Mouse (Mus musculus) hindbrain, embryonic 14.5 days (tissue): ENCODE results near the gene Bud13. TPM values are rescaled to one million over a fixed set of nuclear protein-coding genes. Genes with fewer than 3 reads are reported as not detected.
A peak's percentile ranks its signal among the peaks of the same experiment; 100 is the strongest.
"Not testable (repeated sequence)": the region's sequence is repeated elsewhere in the genome, so short reads cannot be mapped to it uniquely, and the experiment has no call there.

Experiments
- ATAC-seq: fragments of 200-750 bp; cut with Nextera tagmentation; 2 replicates; pipeline ENCODE4 v1.8.0; 2017; ENCODE audit warnings: moderate number of reproducible peaks, mild to moderate bottlenecking, moderate TSS enrichment, moderate library complexity; ENCODE audit not compliant: low FRiP score
- DNase-seq: peaks from one replicate; pipeline ENCODE4 v3.0.0-alpha.2; 2015; ENCODE audit warnings: low spot score
- H3K27ac ChIP-seq: fragments of 300-500 bp; sonication (generic); 2 replicates; pipeline ENCODE4 v1.5.1; 2014; ENCODE audit warnings: mild to moderate bottlenecking, moderate library complexity
- H3K27me3 ChIP-seq: fragments of 300-500 bp; sonication (generic); 2 replicates; pipeline ENCODE4 v1.6.1; 2014; ENCODE audit warnings: mild to moderate bottlenecking, low read length, mixed read lengths; ENCODE audit not compliant: control insufficient read depth, insufficient read depth
- H3K36me3 ChIP-seq: fragments of 300-500 bp; sonication (generic); replicated peaks from 2 replicates; pipeline ENCODE4 v1.6.1; 2014; ENCODE audit not compliant: control insufficient read depth, insufficient read depth
- H3K4me1 ChIP-seq: fragments of 300-500 bp; sonication (generic); replicated peaks from 2 replicates; pipeline ENCODE4 v1.6.1; 2014; ENCODE audit warnings: antibody characterized with exemption, low read length, mixed read lengths; ENCODE audit not compliant: control insufficient read depth, insufficient read depth
- H3K4me2 ChIP-seq: fragments of 300-500 bp; sonication (generic); replicated peaks from 2 replicates; pipeline ENCODE4 v1.6.1; 2014; ENCODE audit warnings: mild to moderate bottlenecking, moderate library complexity
- H3K4me3 ChIP-seq: fragments of 300-500 bp; sonication (generic); replicated peaks from 2 replicates; pipeline ENCODE4 v1.5.1; 2014; ENCODE audit warnings: mild to moderate bottlenecking, low read length
- H3K9ac ChIP-seq: fragments of 300-500 bp; sonication (generic); 2 replicates; pipeline ENCODE4 v1.6.1; 2014
- H3K9me3 ChIP-seq: fragments of 300-500 bp; sonication (generic); 2 replicates; pipeline ENCODE4 v1.6.1; 2016; ENCODE audit warnings: low read length; ENCODE audit not compliant: control insufficient read depth
- WGBS: fragments of 180-500 bp; shearing (Covaris S2); extraction: QIAGEN DNeasy Blood & Tissue Kit; methylation state at CpG from one replicate; pipeline ENCODE4 v1.1.7; 2014; 5-methylcytosine and 5-hydroxymethylcytosine counted together
- polyA plus RNA-seq: library from polyadenylated mRNA; unstranded; fragments of >200 nt; fragmentation: Nextera tagmentation; extraction: Ambion mirVana; gene quantifications from 2 replicates; pipeline ENCODE4 v1.2.1, GENCODE M21; 2014

Gene Bud13
- polyA plus RNA-seq, 1 experiment from 2014 or later: 16.0 TPM

DNA sequence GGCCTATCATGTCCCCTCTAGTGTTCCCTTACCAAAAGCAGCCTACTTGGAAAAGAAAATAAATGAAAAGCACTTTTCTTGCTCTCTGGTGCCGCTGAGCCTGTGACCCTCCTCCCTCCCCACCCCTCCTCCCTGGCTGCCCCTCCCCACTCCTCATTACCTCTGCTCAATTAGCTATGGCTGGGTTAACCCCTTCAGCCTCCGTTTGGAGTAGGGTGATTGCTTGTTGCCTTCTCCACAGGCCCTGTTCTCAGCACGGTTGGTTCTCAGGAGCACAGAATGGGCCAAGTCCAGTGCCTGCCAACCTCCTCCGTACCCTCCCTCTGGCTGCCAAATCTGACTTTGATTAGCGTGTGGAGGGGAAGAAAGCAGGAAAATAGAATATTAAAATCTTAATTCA, 33.6 kb downstream of the Bud13 start:
- WGBS: 7% methylated on average over 5 of the region's 5 CpGs
- no peaks in the 10 kb centered on the region for H3K27me3 ChIP-seq
- no peak overlapping the region for H3K27ac ChIP-seq
- 0 out of 2 replicates have a peak, but pooled peaks have one; percentile 43 for ATAC-seq
- no peaks in the 10 kb centered on the region for H3K9me3 ChIP-seq
- H3K4me3 ChIP-seq: no peak overlapping the region
- H3K4me2 ChIP-seq: no peak overlapping the region
- H3K4me1 ChIP-seq: peaks cover 21% of the 10 kb centered on the region
- H3K36me3 ChIP-seq: no peaks in the 10 kb centered on the region
- H3K9ac ChIP-seq: no peak overlapping the region
- no peak for DNase-seq

GRCm38 (mm10) chr9:46316909-46317308, 34.1 kb downstream of the Bud13 start:
- H3K27ac ChIP-seq: peak overlapping the region; percentile 10; the same call in 1 of the 2 replicates
- DNase-seq (no peak), ATAC-seq (peak; percentile 28; the same call in 1 of the 2 replicates)
- no peak overlapping the region for H3K4me3 ChIP-seq
- H3K36me3 ChIP-seq: no peaks in the 10 kb centered on the region
- no peak overlapping the region for H3K9ac ChIP-seq
- WGBS: 40% methylated on average over 8 of the region's 8 CpGs
- H3K4me1 ChIP-seq: peaks cover 21% of the 10 kb centered on the region
- no peaks in the 10 kb centered on the region for H3K27me3 ChIP-seq
- H3K4me2 ChIP-seq: no peak overlapping the region
- no peaks in the 10 kb centered on the region for H3K9me3 ChIP-seq

DNA sequence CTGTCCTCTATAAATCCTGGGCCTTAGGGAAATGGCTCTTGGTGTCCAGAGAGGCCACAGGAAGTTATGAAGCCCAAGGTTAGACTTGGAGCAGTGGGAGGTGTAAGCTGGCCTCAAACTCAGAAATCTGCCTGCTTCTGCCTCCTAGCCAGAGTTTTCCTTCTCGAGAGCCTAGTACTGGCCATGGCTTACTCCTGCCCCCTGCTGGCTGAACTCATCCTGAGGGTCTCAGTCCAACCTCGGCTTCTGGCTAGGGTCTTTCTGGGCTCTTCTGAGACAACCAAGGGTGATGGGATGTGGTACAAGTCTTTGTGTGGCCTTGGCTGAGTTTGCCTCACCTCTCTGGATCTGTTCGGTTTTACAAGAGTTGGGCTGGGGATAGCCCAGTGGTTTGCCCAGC, 35.1 kb downstream of the Bud13 start:
- no peak overlapping the region for H3K27ac ChIP-seq
- WGBS: 96% methylated on average over 3 of the region's 3 CpGs
- peaks cover 28% of the 10 kb centered on the region for H3K4me1 ChIP-seq
- ATAC-seq: no peak
- DNase-seq: no peak
- H3K36me3 ChIP-seq: no peaks in the 10 kb centered on the region
- no peak overlapping the region for H3K9ac ChIP-seq
- no peak overlapping the region for H3K4me2 ChIP-seq
- no peak overlapping the region for H3K4me3 ChIP-seq
- H3K27me3 ChIP-seq: no peaks in the 10 kb centered on the region
- H3K9me3 ChIP-seq: no peaks in the 10 kb centered on the region

DNA sequence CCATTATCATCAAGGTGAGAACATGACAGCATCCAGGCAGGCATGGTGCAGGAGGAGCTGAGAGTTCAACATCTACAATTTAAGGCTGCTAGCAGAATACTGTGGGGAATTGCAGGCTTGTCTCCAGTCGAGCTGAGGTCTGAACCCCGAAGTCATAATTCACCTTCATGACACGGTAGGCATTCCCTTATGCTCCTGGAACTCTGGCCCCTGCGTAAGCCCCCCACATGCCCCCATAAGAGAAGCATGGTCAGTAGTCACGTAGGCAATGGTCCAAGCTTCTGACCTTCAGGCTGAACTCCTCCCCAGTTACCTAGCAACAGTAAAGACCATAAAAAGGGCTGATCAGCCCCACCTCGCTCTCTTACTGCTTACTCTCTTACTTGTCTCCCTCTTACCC, 37.1 kb downstream of the Bud13 start, which contains the start of gene 4931429L15Rik:
Gene 4931429L15Rik (minus strand): TSS at position 101 of the 400 bp plus-strand sequence.
- H3K4me2 ChIP-seq, H3K9me3 ChIP-seq, H3K4me3 ChIP-seq: not testable (repeated sequence)

GRCm38 (mm10) chr9:46320461-46320860, 37.7 kb downstream of the Bud13 start:
- 94% methylated on average over 2 of the region's 2 CpGs for WGBS
- Histone ChIP-seq H3K27ac (no peak overlapping the region), H3K4me3 (no peak overlapping the region), H3K4me2 (no peak overlapping the region), H3K36me3 (no peaks in the 10 kb centered on the region), H3K27me3 (no peaks in the 10 kb centered on the region), H3K4me1 (peaks cover 25% of the 10 kb centered on the region), H3K9ac (no peak overlapping the region), H3K9me3 (no peaks in the 10 kb centered on the region)
- DNase-seq (no peak), ATAC-seq (no peak)

More for the DNA sequence above, 37.1 kb downstream of the Bud13 start, which contains the start of gene 4931429L15Rik:
- H3K27me3 ChIP-seq, H3K36me3 ChIP-seq, DNase-seq, H3K9ac ChIP-seq, H3K27ac ChIP-seq, ATAC-seq: not testable (repeated sequence)
- WGBS: 87% methylated on average over 6 of the region's 6 CpGs
- peaks cover 26% of the 10 kb centered on the region for H3K4me1 ChIP-seq

- Histone ChIP-seq H3K36me3 (no peaks in the 10 kb centered on the region), H3K27me3 (no peaks in the 10 kb centered on the region), H3K4me3 (no peak overlapping the region), H3K9me3 (no peaks in the 10 kb centered on the region), H3K4me2 (no peak overlapping the region), H3K4me1 (peaks cover 29% of the 10 kb centered on the region), H3K9ac (no peak overlapping the region), H3K27ac (no peak overlapping the region)
- WGBS: 88% methylated on average over 11 of the region's 11 CpGs
- ATAC-seq: no peak
- no peak for DNase-seq
These were observed 44.0 kb downstream of the Bud13 start for GRCm38 (mm10) chr9:46326694-46327405.

DNA sequence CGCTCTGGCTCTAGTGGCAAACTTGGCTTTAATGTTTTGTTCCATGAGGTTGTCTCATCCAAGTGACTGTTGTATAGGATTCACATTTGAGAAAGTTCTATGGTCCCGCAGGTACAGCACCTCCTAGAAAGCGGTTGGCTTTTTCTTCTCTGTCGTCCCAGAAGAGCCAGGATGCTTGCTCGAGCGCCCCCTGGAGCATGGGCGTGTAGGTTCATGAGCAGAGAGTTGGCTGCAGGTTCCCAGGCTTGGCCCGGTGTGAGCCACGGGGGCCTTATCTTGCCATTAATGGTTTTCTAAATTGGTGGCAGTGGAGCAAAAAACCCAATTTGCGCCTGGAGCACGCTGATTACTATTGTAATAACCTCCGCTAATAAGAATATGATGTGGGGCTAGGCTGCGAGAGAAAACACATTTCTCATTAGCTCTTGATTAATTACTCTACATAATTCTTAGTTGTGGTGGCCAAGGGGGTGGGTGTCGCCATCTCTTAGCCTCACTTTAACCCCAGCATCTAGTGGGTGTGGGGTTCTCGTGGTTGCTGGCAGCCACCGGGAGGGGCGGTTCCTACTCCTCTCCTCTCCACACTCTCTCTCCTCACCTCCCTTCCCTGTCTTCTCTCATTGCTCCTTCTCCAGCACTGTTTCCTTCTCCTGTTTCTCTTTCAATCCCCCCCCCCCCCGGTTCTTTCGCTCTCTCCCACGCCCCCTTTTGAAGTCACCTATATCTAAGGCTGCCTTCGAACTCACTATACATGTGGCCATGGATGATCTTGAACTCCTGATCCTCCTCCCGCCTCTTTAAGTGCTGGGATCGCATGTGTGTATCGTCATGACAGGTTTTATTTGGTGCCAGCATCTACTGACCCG, 45.1 kb downstream of the Bud13 start:
- Histone ChIP-seq H3K36me3 (no peaks in the 10 kb centered on the region), H3K27ac (peak overlapping the region; percentile 87), H3K4me2 (peak overlapping the region; percentile 50), H3K4me1 (peaks cover 22% of the 10 kb centered on the region), H3K9me3 (no peaks in the 10 kb centered on the region), H3K27me3 (no peaks in the 10 kb centered on the region), H3K9ac (peak overlapping the region; percentile 61), H3K4me3 (no peak overlapping the region)
- 47% methylated on average over 25 of the region's 25 CpGs for WGBS
- peak; percentile 39 for DNase-seq
- 0 out of 2 replicates have a peak, but pooled peaks have one; percentile 18 for ATAC-seq

GRCm38 (mm10) chr9:46328572-46329249, 45.9 kb downstream of the Bud13 start:
- peak overlapping the region; percentile 50 for H3K4me2 ChIP-seq
- H3K9ac ChIP-seq: peak overlapping the region; percentile 61
- no peaks in the 10 kb centered on the region for H3K27me3 ChIP-seq
- H3K4me3 ChIP-seq: peak overlapping the region; percentile 11
- no peaks in the 10 kb centered on the region for H3K9me3 ChIP-seq
- 1% methylated on average over 30 of the region's 30 CpGs for WGBS
- DNase-seq (peak; percentile 76), ATAC-seq (peak; percentile 68)
- peak overlapping the region; percentile 87 for H3K27ac ChIP-seq
- no peaks in the 10 kb centered on the region for H3K36me3 ChIP-seq
- peaks cover 21% of the 10 kb centered on the region for H3K4me1 ChIP-seq

- Histone ChIP-seq H3K27me3 (no peaks in the 10 kb centered on the region), H3K9ac (peak overlapping the region; percentile 61), H3K27ac (peak overlapping the region; percentile 87), H3K4me3 (peak overlapping the region; percentile 11), H3K9me3 (no peaks in the 10 kb centered on the region), H3K4me1 (peaks cover 21% of the 10 kb centered on the region), H3K36me3 (no peaks in the 10 kb centered on the region), H3K4me2 (peak overlapping the region; percentile 50)
- DNase-seq (no peak), ATAC-seq (no peak)
- WGBS: 4% methylated on average over 19 of the region's 19 CpGs
These were observed 46.4 kb downstream of the Bud13 start for GRCm38 (mm10) chr9:46329250-46329648.
